Mouse (Mus musculus) MEL (cell line): ENCODE data around the gene Actc1. TPM values are rescaled to one million over a fixed set of nuclear protein-coding genes. Genes with fewer than 3 reads are reported as not detected.

Source experiments
- DNase-seq: peaks from one replicate; pipeline ENCODE4 v3.0.0; 2011; ENCODE audit warnings: low read depth, low spot score
- H3K27ac ChIP-seq: 2 replicates; pipeline ENCODE4 v1.5.1; 2012; ENCODE audit warnings: low read depth, mild to moderate bottlenecking, control low read depth, low read length, moderate library complexity; ENCODE audit not compliant: control insufficient read depth
- H3K27me3 ChIP-seq, 2 experiments: fragments of 150-350 bp in 1 of 2; sonication (generic) in 1 of 2; 2 replicates each; pipeline ENCODE4 v1.6.1; 2012; ENCODE audit warnings: low read length in 2 of 2, mild to moderate bottlenecking in 2 of 2, improper control_type of control experiment in 1 of 2, moderate library complexity in 1 of 2; ENCODE audit not compliant: insufficient read depth in 2 of 2, control insufficient read depth in 1 of 2
- H3K36me3 ChIP-seq, 2 experiments: 2 replicates each; pipeline ENCODE4 v1.6.1; 2012 to 2014; ENCODE audit warnings: low read length in 2 of 2, improper control_type of control experiment in 1 of 2, inconsistent platforms in 1 of 2, mild to moderate bottlenecking in 1 of 2; ENCODE audit not compliant: insufficient read depth in 2 of 2, control insufficient read depth in 1 of 2
- H3K4me1 ChIP-seq, 2 experiments: fragments of 150-350 bp in 1 of 2; sonication (generic) in 1 of 2; 2 replicates each; pipeline ENCODE4 v1.6.1; 2012; ENCODE audit warnings: low read length in 2 of 2, improper control_type of control experiment in 1 of 2, mild to moderate bottlenecking in 1 of 2; ENCODE audit not compliant: insufficient read depth in 2 of 2, control insufficient read depth in 1 of 2
- H3K4me3 ChIP-seq, 2 experiments: fragments of 150-350 bp in 1 of 2; sonication (generic) in 1 of 2; 2 replicates each; pipeline ENCODE4 v1.5.1; 2012; ENCODE audit warnings: low read depth in 2 of 2, low read length in 2 of 2, mild to moderate bottlenecking in 2 of 2, moderate library complexity in 2 of 2, control low read depth in 1 of 2, improper control_type of control experiment in 1 of 2; ENCODE audit not compliant: control insufficient read depth in 1 of 2, insufficient read depth in 1 of 2
- H3K79me2 ChIP-seq: 2 replicates; pipeline ENCODE4 v1.6.1; 2012; ENCODE audit warnings: mild to moderate bottlenecking, low read length, moderate library complexity; ENCODE audit not compliant: control insufficient read depth, poor library complexity, insufficient read depth
- H3K9ac ChIP-seq: 2 replicates; pipeline ENCODE4 v1.6.1; 2012; ENCODE audit warnings: low read depth, mild to moderate bottlenecking, control low read depth, low read length, moderate library complexity; ENCODE audit not compliant: control insufficient read depth, poor library complexity, severe bottlenecking
- H3K9me3 ChIP-seq: fragments of 150-350 bp; sonication (generic); replicated peaks from 2 replicates; pipeline ENCODE4 v1.6.1; 2012; ENCODE audit warnings: mild to moderate bottlenecking, low read length, improper control_type of control experiment, moderate library complexity; ENCODE audit not compliant: insufficient read depth
- CHD1 ChIP-seq: IDR thresholded peaks from 2 replicates; pipeline ENCODE4 v1.6.1; 2012; ENCODE audit warnings: low read depth, mild to moderate bottlenecking, inconsistent platforms, low read length, improper control_type of control experiment
- CTCF ChIP-seq, 3 experiments: IDR thresholded peaks in 2 of 3; conservative IDR thresholded peaks in 1 of 3; 2 replicates each; pipeline ENCODE4 v1.5.1; 2011 to 2012; ENCODE audit warnings: low read length in 3 of 3, low read depth in 2 of 3, mild to moderate bottlenecking in 2 of 3, improper control_type of control experiment in 1 of 3, inconsistent platforms in 1 of 3, mixed read lengths in 1 of 3, moderate library complexity in 1 of 3; ENCODE audit not compliant: control insufficient read depth in 1 of 3, insufficient read depth in 1 of 3, poor library complexity in 1 of 3, severe bottlenecking in 1 of 3
- EP300 ChIP-seq, 2 experiments: IDR thresholded peaks; 2 replicates each; pipeline ENCODE4 v1.6.1; 2011; ENCODE audit warnings: improper control_type of control experiment in 2 of 2, low read length in 2 of 2, low read depth in 1 of 2, mild to moderate bottlenecking in 1 of 2
- ETS1 ChIP-seq: IDR thresholded peaks from 2 replicates; pipeline ENCODE4 v1.6.1; 2012; ENCODE audit warnings: low read depth, mild to moderate bottlenecking, inconsistent platforms, low read length, improper control_type of control experiment, moderate library complexity
- GABPA ChIP-seq: IDR thresholded peaks from 2 replicates; pipeline ENCODE4 v1.6.1; 2012; ENCODE audit warnings: low read depth, mild to moderate bottlenecking, inconsistent platforms, low read length, improper control_type of control experiment, moderate library complexity
- JUND ChIP-seq: IDR thresholded peaks from 2 replicates; pipeline ENCODE4 v1.6.1; 2011; ENCODE audit warnings: low read depth, mild to moderate bottlenecking, improper control_type of control experiment, low read length
- MAFK ChIP-seq: IDR thresholded peaks from 2 replicates; pipeline ENCODE4 v1.6.1; 2011; ENCODE audit warnings: low read depth, mild to moderate bottlenecking, low read length, improper control_type of control experiment, borderline replicate concordance
- MAX ChIP-seq: IDR thresholded peaks from 2 replicates; pipeline ENCODE4 v1.6.1; 2011; ENCODE audit warnings: low read length, improper control_type of control experiment
- MAZ ChIP-seq: IDR thresholded peaks from 2 replicates; pipeline ENCODE4 v1.6.1; 2012; ENCODE audit warnings: low read depth, mild to moderate bottlenecking, inconsistent platforms, low read length, improper control_type of control experiment
- MEF2A ChIP-seq: IDR thresholded peaks from 2 replicates; pipeline ENCODE4 v1.6.1; 2014; ENCODE audit warnings: low read depth, mild to moderate bottlenecking, inconsistent platforms, low read length, improper control_type of control experiment; ENCODE audit not compliant: poor library complexity, insufficient replicate concordance, severe bottlenecking; ENCODE audit errors: extremely low read depth
- MXI1 ChIP-seq: IDR thresholded peaks from 2 replicates; pipeline ENCODE4 v1.6.1; 2011; ENCODE audit warnings: mild to moderate bottlenecking, low read depth, low read length, improper control_type of control experiment
- MYB ChIP-seq: IDR thresholded peaks from 2 replicates; pipeline ENCODE4 v1.6.1; 2011; ENCODE audit warnings: mild to moderate bottlenecking, low read depth, low read length, improper control_type of control experiment
- MYC ChIP-seq: IDR thresholded peaks from 2 replicates; pipeline ENCODE4 v1.6.1; 2011; ENCODE audit warnings: low read depth, mild to moderate bottlenecking, low read length, improper control_type of control experiment, moderate library complexity
- POLR2A ChIP-seq, 2 experiments: IDR thresholded peaks; 2 replicates each; pipeline ENCODE4 v1.6.1; 2011 to 2012; ENCODE audit warnings: low read length in 2 of 2, mild to moderate bottlenecking in 2 of 2, control low read depth in 1 of 2, improper control_type of control experiment in 1 of 2, low read depth in 1 of 2, moderate library complexity in 1 of 2; ENCODE audit not compliant: control insufficient read depth in 1 of 2, insufficient read depth in 1 of 2, poor library complexity in 1 of 2
- RAD21 ChIP-seq: IDR thresholded peaks from 2 replicates; pipeline ENCODE4 v1.6.1; 2011; ENCODE audit warnings: mild to moderate bottlenecking, low read depth, low read length, improper control_type of control experiment
- SMC3 ChIP-seq: IDR thresholded peaks from 2 replicates; pipeline ENCODE4 v1.6.1; 2011; ENCODE audit warnings: low read depth, low read length, improper control_type of control experiment
- TBP ChIP-seq: IDR thresholded peaks from 2 replicates; pipeline ENCODE4 v1.8.0; 2011; ENCODE audit warnings: low read depth, low read length, improper control_type of control experiment
- TCF12 ChIP-seq: IDR thresholded peaks from 2 replicates; pipeline ENCODE4 v1.6.1; 2014; ENCODE audit warnings: low read depth, mild to moderate bottlenecking, inconsistent platforms, low read length, improper control_type of control experiment, moderate library complexity
- ZC3H11A ChIP-seq: IDR thresholded peaks from 2 replicates; pipeline ENCODE4 v1.6.1; 2012; ENCODE audit warnings: low read depth, mild to moderate bottlenecking, inconsistent platforms, low read length, improper control_type of control experiment
- ZKSCAN1 ChIP-seq: IDR thresholded peaks from 2 replicates; pipeline ENCODE4 v1.6.1; 2012; ENCODE audit warnings: low read depth, mild to moderate bottlenecking, inconsistent platforms, low read length, improper control_type of control experiment, moderate library complexity
- ZMIZ1 ChIP-seq: IDR thresholded peaks from 2 replicates; pipeline ENCODE4 v1.6.1; 2012; ENCODE audit warnings: low read depth, mild to moderate bottlenecking, inconsistent platforms, low read length, improper control_type of control experiment, moderate library complexity
- polyA plus RNA-seq, 2 experiments: library from polyadenylated mRNA; stranded (reverse) in 1 of 2; unstranded in 1 of 2; fragments of >175 nt in 1 of 2; fragments of >200 nt in 1 of 2; gene quantifications; 2 replicates each; pipeline versions ENCODE4 v1.2.1 to v1.2.4; 2012; ENCODE audit warnings: low replicate concordance in 2 of 2, low read depth in 1 of 2; ENCODE audit not compliant: insufficient read length in 2 of 2, insufficient read depth in 1 of 2, missing spikeins in 1 of 2
- total RNA-seq: library from RNA; depleted of rRNA; stranded (reverse); fragments of 300-350 nt; gene quantifications from 2 replicates; pipeline ENCODE4 v1.2.3, GENCODE M21; 2012

Gene Actc1
- total and polyA plus RNA-seq, 3 experiments, result not detected

- no peaks in the 10 kb centered on the region for H3K4me1 ChIP-seq
- H3K4me3 ChIP-seq, result no peak overlapping the region
- no peaks in the 10 kb centered on the region for H3K79me2 ChIP-seq
- no peaks in the 10 kb centered on the region for H3K27me3 ChIP-seq
- H3K27ac ChIP-seq, result no peak overlapping the region
- no peak for TF ChIP-seq RAD21
- no peak for TF ChIP-seq MYB
- no peak for TF ChIP-seq EP300 (IDR thresholded peaks at IDR 0.05; ENCODE audit: low read depth in 1 of 2, low read length in 2 of 2)
- no peak for TF ChIP-seq MYC
- no peak for TF ChIP-seq ZKSCAN1
- no peak for TF ChIP-seq POLR2A (IDR thresholded peaks at IDR 0.05; ENCODE audit: control insufficient read depth in 1 of 2, insufficient read depth in 1 of 2, low read depth in 1 of 2, low read length in 2 of 2, poor library complexity in 1 of 2)
- TF ChIP-seq MAFK, result no peak
- TF ChIP-seq ZMIZ1, result no peak
- TF ChIP-seq TBP, result no peak
- TF ChIP-seq ZC3H11A, result no peak
- no peak for TF ChIP-seq SMC3
- H3K9ac ChIP-seq, result no peak overlapping the region
- H3K9me3 ChIP-seq, result no peaks in the 10 kb centered on the region
- no peak for DNase-seq
- no peaks in the 10 kb centered on the region for H3K36me3 ChIP-seq
Measured at GRCm38 (mm10) chr2:114066226-114066625, 12.9 kb upstream of the Actc1 start.

GRCm38 (mm10) chr2:114064004-114064403, 10.7 kb upstream of the Actc1 start:
- no peaks in the 10 kb centered on the region for H3K79me2 ChIP-seq
- H3K9me3 ChIP-seq, result no peaks in the 10 kb centered on the region
- no peak overlapping the region for H3K27ac ChIP-seq
- H3K4me3 ChIP-seq, result no peak overlapping the region
- no peak overlapping the region for H3K9ac ChIP-seq
- TF ChIP-seq GABPA (no peak), MAZ (no peak), MAX (no peak), MEF2A (no peak), CHD1 (no peak), ETS1 (no peak), ZKSCAN1 (no peak), SMC3 (no peak), JUND (no peak), MAFK (no peak), CTCF (IDR thresholded peaks at IDR 0.05 in 2 of 3, conservative IDR thresholded peaks at IDR 0.05 in 1 of 3; ENCODE audit: control insufficient read depth in 1 of 3, insufficient read depth in 1 of 3, low read depth in 2 of 3, low read length in 3 of 3, poor library complexity in 1 of 3, severe bottlenecking in 1 of 3) (no peak), MXI1 (no peak), TCF12 (no peak)
- DNase-seq, result no peak
- H3K4me1 ChIP-seq, result no peaks in the 10 kb centered on the region
- H3K36me3 ChIP-seq, result no peaks in the 10 kb centered on the region
- no peaks in the 10 kb centered on the region for H3K27me3 ChIP-seq
